Mouse (Mus musculus) left cerebral cortex, postnatal 10 days (tissue): ENCODE data around the gene Ddx60. TPM values are rescaled to one million over a fixed set of nuclear protein-coding genes. Genes with fewer than 3 reads are reported as not detected.
A peak's percentile ranks its signal among the peaks of the same experiment; 100 is the strongest.
"Not testable (repeated sequence)": the region's sequence is repeated elsewhere in the genome, so short reads cannot be mapped to it uniquely, and the experiment has no call there.

Source experiments
- DNase-seq, 2 experiments: peaks; one replicate each; pipeline ENCODE4 v3.0.0; 2021 to 2022; ENCODE audit warnings: low spot score in 2 of 2, mixed read lengths in 1 of 2; ENCODE audit errors: extremely low spot score in 1 of 2
- intact Hi-C: fragments of 180-260 bp; cut with DNase I; formaldehyde crosslinking; loops from one replicate; pipeline ENCODE4 v1.15.1; 2025
- total RNA-seq, 2 experiments: library from RNA; stranded (reverse); gene quantifications; 2 replicates each; pipeline ENCODE4 v1.2.3; 2021

Gene Ddx60
- under 1 TPM; 0.09 to 0.34 TPM for total RNA-seq

DNA sequence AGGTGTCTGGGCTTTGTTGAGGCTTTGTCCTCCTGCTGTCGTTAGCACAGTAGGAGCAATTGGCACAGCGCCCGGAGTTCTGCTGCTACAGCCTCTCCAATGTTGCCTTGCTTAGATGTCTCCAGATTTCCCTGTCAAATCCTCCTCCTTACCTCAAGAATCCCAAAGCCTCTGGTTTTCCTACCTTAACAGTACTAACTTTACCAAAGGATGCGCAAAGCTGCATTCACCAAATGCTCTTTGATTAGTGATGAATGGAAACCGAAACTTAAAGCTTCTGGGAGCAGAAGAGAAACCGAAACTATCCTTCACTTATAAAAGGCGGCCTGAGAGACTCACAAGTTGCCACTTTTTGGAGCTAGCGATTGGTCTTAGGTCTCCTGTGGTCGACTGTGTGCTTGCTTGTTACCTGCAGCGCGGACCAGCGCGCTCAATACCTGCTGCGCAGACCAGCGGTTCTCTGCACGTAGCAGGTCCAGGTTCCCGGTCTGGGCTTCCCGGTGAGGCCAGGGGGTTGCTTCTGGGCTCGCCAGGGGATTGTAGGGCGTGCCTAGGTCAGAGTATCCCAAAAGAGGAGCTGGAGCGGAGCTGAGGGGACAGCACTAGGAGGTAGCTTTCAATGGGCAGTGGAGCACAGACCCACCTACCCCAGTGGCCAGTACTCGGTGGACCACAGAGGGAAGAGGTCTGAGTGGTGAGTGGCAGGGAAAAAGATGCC is at the start of gene Ddx60:
Ddx60 (plus strand) TSS at position 311 of the 718 bp plus-strand sequence.
- intact Hi-C loops = no loop called here
- peak; percentile 30 to 80 for DNase-seq

DNA sequence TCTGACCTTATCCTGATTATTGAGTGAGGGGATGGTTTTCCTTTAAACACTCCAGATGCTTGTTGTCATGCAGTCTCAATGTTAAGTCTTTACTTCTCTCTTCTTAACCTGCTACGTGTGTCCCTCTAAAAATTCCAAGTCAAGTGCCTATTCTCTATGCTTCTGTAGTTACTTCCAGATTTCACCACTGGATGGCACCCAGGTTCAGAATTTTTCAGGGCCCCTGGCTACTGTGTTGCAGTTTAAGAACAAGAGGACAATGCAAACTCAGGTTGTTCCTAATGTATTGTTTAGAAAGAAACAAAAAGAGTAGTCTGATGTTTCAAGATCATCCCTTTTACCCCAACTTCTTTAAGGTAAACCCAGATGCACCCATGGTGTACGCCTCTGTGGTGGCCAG is 33.8 kb upstream of the Ddx60 start:
- intact Hi-C loops = loop anchor here (10.0 kb wide), 1 partner anchor 141 kb away; no protein-coding TSS in a partner anchor
- DNase-seq = peak; percentile 29 to 30

DNA sequence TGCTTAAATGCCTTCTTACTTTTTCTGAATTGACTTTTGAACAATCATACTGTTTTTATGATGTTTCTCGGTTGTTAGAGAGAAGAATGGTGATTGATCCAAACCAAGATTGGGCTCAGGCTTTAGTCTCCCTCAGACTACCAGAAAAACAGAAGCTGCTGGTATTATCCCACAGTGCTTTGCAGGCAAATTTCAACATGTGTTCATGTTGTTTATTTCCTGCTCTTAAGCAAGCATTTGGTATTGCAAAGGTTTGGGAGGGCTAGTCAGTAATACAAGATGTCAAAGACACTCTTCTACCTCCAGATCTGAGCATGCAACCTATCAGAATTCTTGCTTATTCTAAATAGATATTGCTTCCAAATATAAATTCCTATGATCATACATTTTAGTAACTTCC is 31.1 kb upstream of the Ddx60 start:
- intact Hi-C loops = loop anchor here (5.0 to 10.0 kb wide), 2 partner anchors 138 to 161 kb away; no protein-coding TSS in a partner anchor
- no peak for DNase-seq

DNA sequence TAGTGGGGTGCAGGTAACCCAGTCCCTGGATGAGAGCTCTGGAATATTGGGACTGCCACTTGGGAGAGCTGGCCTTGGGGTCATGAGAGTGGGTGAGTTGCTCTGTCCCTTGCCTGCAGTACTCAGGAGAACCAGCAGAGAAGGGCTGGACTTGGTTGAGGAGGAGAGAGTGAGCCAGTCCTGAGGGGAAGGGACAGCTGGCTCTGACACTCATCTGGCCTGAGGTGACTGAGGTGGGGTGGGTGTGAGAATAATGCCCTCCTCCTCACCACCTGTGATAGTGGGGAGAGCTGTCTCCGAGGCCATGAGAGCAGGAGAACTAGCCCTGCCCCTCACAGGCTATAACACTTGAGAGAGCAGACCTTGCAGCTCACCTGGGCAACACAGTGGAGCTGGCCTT is 30.5 kb upstream of the Ddx60 start:
- intact Hi-C loops = loop anchor here (5.0 to 10.0 kb wide), 2 partner anchors 137 to 160 kb away; no protein-coding TSS in a partner anchor
- no peak for DNase-seq

DNA sequence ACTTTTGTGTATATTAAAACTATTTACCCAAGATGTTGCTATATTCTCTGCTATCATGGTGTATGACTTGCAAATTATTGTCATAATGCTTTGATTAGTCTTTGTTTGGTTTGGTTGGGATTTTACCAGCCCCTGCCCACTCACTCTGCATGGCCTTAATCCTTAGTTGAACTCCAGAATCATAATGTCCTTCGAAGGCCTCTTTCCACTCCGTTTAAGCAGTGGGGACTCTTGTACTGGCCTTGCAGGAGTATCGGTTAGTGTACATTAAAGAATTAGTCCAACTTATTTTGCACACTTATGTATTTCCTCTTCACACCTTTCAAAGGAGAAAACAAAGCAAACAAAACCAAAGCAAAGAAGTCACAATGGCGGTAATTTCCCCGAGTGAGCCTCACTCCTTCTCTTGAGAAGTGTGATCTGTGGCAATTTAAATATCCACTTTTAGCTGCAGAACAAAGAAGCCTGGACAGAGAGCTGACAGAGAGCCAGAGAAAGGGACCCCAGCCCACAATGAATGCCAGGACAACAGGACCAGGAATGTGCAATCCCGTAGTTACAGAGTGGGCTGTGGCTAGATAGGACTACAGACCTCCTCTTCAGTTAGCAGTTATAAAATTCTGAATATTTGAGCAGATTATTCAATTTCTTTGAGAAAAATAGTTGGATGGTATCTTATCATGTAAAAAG is 26.7 kb upstream of the Ddx60 start:
- no peak for DNase-seq
- intact Hi-C loops = no loop called here

DNA sequence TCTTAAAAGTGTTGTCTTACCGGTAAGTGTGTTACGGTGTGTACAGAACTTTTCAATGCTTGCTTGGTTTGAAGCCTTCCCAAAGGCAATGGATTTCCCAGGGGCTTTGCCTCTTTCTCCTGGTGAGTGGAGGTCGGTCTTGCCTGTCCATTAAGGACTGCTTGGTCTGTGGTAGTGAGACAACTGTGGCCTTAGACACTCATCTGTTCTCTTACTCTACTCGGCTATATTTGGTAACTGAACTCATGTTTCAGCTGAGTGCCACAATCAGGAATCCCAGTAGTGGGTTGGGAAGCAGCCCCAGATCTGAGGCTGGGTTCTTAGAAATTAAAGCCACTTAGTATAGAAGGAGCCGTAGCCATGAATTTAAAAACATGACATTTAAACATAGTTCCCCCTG is 25.4 kb upstream of the Ddx60 start, which contains the start of gene Palld:
Palld (minus strand) TSS at position 170 of the 400 bp plus-strand sequence.
- DNase-seq = no peak
- intact Hi-C loops = no loop called here

DNA sequence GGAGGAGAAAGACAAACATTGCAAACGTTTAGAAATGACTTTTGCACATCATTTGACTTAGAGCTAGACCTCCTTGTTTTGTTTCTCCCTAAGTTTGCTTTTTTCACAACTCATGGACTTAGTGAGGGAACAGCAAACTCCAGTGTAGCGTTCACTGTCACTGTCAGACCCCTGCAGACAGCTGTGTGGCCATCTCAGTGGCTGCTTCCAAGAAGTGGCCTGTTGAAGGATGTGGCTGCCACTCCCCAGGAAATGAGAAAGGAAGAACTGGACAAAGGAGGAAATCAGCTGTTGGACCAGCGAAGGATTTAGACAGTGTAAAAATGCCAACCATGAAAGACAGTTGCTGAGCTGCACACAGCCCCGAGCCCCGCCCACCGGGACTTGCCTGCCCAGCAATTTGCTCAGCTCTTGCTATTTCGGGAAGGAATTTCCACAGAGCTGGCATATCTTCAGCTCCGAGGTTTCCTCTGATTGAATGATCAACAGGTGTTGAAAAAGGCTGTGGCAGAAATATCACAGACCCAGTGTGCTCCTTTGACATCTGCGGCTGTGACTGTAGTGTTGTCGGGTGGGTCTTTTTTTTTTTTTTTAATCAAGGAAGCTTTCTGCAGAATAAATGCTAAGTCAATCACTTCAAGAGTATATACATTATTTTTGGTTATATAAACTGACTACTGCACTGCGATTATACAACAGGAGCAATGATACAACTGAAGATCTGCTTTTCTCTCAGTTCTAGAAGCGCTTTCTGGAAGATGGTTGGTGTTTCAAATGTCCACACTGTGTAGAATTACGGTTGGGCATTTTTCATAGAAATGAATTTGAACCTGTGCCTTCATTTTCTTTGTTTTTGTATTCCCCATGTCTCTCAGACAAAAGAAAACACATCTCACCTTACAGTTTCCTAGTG is 19.3 kb upstream of the Ddx60 start:
- intact Hi-C loops = no loop called here
- DNase-seq = peak in 1 of 2 experiments; percentile 38

DNA sequence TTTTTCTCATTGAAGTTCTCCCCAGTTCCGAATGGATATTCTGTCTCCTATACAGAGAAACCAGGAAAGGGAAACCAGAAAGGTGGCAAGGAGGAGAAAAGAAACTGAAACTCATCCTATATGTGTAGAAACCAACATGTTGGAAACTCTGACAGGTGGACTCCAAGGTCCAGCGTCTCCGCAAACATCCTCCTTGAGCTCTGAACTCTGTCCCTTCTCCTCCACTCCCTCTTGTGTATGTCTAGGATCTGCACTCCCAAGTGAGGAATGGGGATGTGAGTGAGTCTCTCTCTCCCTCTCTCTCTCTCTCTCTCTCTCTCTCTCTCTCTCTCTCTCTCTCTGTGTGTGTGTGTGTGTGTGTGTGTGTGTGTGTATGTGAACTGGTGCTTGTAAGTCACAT is 18.6 kb upstream of the Ddx60 start:
- intact Hi-C loops = no loop called here
- no peak for DNase-seq

DNA sequence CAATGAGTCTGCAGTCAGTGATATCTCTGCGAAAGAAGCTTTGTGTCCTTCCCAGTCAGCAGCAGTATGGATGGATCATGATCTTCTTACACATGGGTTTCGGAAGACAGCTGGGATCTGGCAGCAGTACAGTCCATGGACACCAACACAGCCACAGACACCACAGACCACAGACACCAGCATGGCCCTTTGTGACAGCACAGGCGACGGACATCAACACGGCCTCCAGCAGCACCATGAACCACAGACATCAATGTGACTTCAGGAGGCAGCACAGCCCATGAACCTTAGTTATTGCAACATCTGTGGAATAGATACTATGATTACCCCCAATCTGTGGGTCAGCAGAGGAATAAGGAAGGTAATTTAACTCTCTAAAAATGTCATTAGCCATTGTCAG is 15.1 kb upstream of the Ddx60 start:
- no peak for DNase-seq
- intact Hi-C loops = no loop called here

DNA sequence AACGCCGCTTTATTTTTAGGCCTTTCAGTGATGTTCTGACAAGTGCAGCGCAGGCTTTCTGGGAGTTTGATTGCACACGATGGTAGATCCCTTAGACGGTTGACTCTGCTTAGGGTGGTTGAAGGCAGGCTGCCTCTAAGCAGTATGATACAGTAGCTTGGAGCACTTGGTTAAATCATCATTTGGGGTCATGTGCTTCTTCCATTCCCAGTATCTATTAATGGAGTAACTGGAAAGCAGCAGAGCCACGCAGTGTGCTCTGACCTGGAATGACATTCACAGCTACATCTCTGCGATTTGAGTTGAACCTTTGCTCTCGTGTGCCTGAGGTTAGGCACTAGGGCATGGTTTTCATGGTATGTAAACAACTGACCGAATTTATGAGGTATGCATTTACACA is 13.9 kb upstream of the Ddx60 start:
- intact Hi-C loops = no loop called here

DNA sequence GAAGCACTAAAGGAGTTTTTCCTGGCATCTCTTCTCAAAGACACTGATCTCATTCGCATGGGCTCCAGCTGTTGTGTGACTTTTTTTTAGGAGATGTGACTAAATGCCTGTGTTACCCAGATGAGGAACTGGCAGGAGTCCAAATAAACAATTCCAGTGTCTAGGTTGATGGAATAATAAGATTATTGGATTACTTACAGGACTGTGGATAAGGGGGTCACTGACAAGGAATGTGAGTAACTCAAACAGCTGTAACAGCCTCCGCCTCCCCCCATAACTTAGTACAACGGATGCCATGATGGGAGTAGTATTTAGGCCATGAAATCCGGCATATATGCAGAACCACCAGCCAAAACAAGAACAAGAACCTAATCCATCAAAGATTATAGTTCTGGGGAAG is 10.6 kb upstream of the Ddx60 start:
- intact Hi-C loops = no loop called here
- DNase-seq = no peak

More for the DNA sequence above, 13.9 kb upstream of the Ddx60 start:
- no peak for DNase-seq

DNA sequence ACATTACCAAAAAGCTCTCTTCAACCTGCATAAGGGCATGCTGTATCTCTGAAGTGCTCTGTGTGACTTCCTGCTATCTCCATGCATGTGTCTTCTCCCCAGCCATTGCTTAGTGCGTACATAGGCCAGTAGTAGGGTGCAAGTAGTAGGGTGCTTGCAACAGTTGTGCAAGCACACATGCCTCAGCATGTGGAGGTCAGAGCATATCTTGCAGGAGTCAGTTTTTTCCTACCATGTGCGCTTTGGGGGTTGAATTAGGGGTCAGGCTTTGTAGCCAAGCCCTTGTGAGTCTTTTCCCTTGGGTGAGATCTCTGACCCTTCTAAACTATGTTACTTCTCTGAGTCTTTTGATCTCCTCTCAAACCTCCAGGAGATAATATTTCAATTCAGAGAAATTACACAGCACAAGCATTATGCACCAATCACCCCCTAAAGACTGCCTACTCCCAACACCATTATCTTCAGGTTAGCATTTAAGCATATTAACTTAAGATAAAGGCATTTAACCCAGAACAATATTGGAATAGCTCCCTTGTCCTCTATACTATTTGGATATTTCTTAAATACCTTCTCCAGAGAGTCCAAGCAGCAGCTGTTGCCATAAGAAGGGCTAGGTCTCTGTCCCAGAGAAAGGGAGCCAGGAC is 8.6 kb upstream of the Ddx60 start:
- intact Hi-C loops = no loop called here

DNA sequence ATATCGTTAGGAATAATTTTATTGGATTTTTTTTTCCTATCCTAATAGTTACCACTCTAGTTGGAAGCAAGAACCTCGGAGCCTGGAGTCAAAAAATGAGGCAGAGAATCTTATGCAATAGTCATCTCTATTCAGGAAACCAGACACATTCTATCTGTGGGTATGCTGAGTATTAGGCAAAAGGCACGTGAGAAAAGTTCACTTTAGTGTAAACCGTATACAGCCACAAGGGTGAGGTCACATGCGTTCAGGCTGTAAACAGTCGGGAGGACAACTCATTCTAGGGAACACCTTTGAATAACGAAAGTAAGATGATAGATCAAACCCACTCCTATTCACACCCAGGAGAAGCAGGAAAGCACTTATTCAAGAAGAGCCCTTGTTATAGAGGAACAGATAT is 7.5 kb upstream of the Ddx60 start:
- DNase-seq = no peak
- intact Hi-C loops = no loop called here

More for the DNA sequence above, 8.6 kb upstream of the Ddx60 start:
- no peak for DNase-seq

DNA sequence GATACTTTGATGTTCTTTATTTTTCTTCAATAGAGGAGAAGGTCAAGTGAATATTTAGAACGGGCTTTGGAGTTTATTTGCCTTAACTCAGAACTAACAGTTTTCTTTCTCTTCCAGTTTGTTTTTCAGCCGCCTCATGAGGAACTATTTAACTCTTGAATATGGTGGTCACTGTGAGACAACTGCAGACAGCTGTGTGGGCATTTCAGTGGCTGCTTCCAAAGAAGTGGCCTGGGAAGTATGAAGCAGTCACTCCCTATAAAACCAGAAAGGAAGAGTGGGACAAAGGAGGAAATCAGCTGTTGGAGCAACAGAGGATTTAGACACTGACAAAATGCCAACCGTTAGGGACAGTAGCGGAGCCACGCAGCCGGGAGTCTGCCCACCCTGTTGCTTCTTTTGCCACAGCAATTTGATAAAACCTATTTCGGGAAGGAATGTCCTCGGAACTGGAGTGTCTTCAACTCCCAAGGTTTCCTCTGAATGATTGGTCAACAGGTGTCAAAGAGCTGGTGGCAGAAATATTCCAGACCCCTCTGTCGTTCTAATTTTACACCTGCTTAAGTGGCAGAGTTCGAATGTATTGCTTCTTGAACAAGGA is 6.3 kb upstream of the Ddx60 start:
- no peak for DNase-seq
- intact Hi-C loops = no loop called here

DNA sequence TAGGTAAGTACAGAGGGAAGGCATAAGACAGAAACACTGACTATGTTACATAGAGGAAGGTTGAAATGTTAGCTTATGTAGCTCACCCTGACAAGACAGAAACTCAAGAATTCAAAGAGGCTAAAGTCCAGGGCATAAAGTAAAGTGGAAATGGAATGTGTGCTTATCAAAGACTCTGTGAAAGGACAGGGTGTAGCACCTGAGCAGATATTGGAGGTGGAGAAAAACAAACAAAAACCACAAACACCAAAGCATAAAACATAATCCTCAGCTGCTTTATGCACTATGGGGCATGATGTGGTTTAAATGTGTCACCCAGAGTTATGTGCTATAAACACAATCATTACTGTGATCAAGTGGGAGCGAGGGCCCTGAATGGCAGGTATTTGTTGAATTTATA is 3.4 kb upstream of the Ddx60 start:
- intact Hi-C loops = no loop called here
- DNase-seq = no peak

DNA sequence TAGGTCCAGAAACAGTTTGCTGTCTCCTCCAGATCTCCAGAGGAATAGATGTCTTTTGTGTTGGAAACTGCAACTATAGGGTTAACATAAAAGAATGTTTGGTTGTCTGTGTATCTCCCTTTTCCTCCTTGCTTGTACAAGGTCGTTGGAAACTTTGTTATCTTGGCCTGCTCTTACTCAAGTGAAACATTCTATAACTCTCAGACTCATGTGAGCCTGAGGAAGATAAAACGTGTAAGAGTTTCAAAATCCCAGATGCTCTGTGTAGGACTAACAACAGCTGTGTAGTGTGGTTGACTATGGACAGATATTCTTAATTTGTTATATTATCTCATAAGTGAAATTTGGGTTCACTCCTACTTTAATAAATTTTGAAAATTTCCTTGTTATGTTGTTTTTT is 5.4 kb downstream of the Ddx60 start:
- intact Hi-C loops = no loop called here

DNA sequence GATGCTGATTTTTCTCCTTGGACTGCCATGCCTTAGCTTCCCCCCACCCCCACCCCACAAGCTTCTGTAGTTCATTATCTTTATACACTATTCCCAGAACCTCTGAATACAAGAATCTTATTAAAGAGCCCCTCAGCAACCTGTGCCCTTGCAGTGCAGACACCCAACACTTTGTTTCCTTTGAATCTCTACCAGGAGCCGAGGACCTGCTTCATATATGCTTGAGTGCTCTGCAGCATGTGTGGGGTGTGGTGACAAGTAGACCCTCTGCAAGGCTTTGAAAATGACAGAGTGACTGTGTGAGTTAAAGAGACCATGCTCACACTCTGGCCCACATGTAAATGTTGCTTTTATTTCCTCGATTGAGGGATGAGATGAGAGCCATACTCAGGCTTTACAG is 9.7 kb downstream of the Ddx60 start:
- intact Hi-C loops = no loop called here

More for the DNA sequence above, 5.4 kb downstream of the Ddx60 start:
- DNase-seq = no peak

DNA sequence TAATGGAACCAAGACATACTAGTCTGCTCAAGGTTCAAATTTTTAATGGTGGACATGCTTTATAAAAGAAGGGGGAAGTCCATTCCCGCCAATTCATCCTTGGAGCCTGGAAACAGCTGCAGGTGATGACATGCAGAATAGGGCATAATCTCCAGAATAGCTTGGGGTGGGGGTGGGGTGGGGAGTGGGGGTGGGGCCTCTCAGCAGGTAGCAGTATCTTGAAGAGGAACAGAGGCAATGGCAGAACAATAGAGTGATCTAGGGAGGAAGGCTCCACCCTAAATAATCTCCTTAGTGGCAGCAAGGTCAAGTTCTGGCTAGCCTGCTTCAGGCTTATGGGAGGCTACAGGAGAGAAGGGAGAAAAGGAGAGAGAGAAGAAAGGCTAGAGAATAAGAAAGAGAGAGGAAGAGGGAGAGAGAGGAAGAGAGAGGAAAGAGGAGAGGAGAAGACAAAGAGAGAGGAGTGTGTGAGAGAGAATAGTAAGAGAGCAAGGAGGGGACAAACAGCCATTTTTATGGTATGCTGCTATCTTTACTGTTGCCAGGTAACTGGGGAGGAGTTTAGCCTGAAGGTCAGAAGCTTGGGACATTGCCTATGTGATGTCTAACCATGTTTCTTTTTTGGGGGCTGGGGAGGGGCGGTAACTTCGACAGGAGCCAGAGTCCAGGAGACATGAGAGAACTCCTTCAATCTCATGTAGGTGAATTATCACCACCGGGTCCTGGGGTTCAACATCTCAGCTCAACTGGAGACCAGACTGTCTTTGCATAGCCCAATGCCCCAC is 36.9 kb downstream of the Ddx60 start:
- intact Hi-C loops, DNase-seq: not testable (repeated sequence)

More for the DNA sequence above, 9.7 kb downstream of the Ddx60 start:
- no peak for DNase-seq
